Mouse (Mus musculus) urinary bladder, postnatal 36 days (tissue): ENCODE data around the gene Pomgnt2.

Experiments used
- DNase-seq, 2 experiments: peaks; one replicate each; pipeline ENCODE4 v3.0.0; 2022; ENCODE audit warnings: low spot score in 2 of 2, mixed read lengths in 1 of 2

The Pomgnt2 gene

DNA sequence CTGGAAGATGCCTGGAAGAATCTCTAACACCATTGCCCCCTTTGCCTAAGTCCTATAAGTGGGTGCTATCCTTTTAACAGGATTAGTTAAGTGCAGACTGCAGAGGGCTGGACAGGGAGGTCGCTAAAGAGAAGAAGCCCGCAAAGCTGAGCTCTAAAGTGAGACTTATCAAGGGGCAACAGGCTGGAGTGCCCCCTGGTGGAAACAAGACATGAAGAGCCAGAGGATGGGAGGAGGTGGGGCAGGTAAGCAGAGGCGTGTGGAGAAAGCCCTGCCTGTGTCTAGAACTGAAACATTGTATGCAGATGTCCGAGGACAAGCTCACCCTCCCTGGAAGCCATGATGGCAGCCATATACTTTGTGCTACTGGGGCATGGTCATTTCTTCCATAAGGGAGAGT, 16.7 kb upstream of the Pomgnt2 start:
- no peak for DNase-seq

DNA sequence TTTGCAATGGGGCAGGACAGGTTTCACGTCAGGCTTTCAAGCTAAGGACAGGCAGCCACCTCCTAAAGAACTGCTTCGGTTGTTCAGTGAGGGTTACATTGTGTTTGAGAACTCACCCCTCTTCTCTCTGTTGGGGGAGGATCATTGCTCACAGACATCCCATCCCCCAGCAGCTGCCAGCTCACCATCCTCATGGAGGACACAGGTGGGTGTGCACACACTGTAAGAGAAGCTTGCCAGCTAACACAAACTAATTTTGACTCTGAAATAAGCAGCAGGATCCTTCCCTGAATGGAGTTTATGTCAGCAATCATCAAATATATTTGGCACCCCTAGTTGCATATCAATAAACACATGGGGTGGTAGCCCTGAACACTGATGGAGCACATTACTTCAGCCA, 15.9 kb upstream of the Pomgnt2 start:
- DNase-seq, result no peak

- no peak for DNase-seq
Measured at GRCm38 (mm10) chr9:122010751-122011150, 13.8 kb upstream of the Pomgnt2 start.

DNA sequence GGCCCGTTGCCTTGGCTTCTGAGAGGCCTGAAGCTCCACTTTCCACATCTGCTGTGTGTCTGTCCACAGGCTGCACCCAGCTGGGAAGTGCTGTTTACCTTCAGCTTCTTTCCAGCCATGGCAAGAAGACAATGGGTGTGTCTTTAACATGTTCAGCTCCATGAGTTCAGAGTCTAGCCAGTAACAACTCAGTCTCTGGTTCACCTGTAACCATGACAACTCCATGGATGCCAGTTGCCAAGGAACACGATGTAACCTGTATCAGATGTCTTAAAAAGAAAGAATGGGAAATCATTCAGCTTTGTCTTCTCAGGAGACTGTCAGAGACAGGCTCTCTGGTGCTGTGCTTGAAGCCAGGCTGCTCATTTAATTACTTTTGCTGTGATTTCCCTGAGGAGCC, 12.0 kb upstream of the Pomgnt2 start:
- DNase-seq, result no peak

- DNase-seq, result peak in 1 of 2 experiments; percentile 23
Measured at GRCm38 (mm10) chr9:122006609-122007008, 9.7 kb upstream of the Pomgnt2 start.

GRCm38 (mm10) chr9:122006175-122006574, 9.3 kb upstream of the Pomgnt2 start:
- no peak for DNase-seq

- DNase-seq, result no peak
Measured at GRCm38 (mm10) chr9:121997978-121998377, 1.1 kb upstream of the Pomgnt2 start.

DNA sequence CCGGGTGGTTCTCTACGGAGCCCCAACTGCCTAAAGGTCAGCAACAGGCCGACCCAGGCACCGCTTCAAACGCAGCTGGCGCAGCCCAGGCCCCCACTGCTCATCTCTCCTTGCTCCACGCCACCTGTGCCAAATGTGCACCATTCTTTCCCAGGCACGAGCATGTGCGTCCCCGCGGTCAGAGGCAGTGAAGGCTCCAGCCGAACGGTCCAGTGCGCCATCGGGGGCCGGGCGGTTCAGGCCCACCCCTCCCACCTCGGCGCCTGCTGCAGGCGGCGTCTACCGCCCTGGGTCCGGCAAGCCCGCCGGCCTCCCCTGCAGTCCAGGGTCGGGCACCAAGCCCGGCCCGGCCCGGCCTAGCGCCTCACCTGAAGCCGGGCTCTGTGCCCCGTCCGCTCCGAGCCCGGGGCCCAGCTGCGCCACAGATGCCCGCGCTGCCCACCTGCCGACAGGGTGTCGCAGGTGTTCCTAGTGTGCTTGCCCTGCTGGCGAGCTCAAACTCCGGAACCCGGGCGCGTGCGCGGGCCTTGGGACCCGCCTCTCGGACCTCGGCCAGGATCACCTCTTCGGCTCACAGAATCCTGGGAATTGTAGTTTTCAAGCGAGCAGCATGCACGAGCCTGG, 1.3 kb downstream of the Pomgnt2 start:
- DNase-seq, result peak; percentile 81 to 85

- DNase-seq, result no peak
Measured at GRCm38 (mm10) chr9:121995077-121995476, 1.8 kb downstream of the Pomgnt2 start.

DNA sequence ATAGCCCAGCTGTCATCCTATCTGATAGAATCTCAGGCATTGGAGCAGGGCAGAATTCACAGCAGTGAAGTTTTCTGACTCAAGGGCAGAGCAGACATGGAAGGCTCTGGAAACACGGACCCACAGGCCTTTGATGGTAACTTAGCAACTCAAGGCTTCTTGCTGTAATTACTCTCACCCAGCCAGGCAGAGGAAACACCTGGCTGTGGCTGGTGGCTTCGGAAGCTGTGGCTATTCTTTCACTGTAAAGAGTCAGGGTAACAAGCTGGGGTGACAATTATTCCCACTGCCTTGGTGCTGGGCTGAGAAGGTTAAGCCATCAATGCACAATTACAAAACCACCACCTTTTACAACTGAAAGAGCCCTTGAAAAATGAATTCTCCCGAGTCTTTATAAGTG, 3.9 kb downstream of the Pomgnt2 start:
- DNase-seq, result no peak

GRCm38 (mm10) chr9:121991041-121991440, 5.9 kb downstream of the Pomgnt2 start:
- no peak for DNase-seq

DNA sequence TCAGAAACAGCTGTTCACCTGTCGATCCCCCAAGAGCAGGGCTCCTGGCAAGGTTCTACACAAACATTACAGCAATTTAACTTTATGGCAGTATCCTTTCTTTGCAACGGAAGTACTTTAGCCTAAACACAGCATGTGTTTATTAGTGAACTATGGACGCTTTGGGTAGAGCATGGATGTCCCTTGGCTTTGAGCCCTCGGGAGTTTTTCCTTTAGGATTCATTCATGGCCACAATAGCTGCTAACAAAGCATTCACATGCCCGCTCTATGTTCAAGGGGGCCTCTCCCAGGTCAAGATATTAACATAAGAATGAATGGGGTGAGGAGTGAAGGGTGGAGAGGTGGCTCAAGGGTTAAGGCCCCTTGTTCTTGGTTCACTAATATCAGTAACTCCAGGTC, 7.4 kb downstream of the Pomgnt2 start:
- DNase-seq, result no peak

- no peak for DNase-seq
Measured at GRCm38 (mm10) chr9:121988910-121989309, 8.0 kb downstream of the Pomgnt2 start.

- peak; percentile 63 to 65 for DNase-seq
Measured at GRCm38 (mm10) chr9:121984465-121985461, 12.1 kb downstream of the Pomgnt2 start.

- DNase-seq, result peak; percentile 51 to 72
Measured at GRCm38 (mm10) chr9:121983504-121983903, 13.4 kb downstream of the Pomgnt2 start.

- DNase-seq, result no peak
Measured at GRCm38 (mm10) chr9:121982665-121983064, 14.2 kb downstream of the Pomgnt2 start.

GRCm38 (mm10) chr9:121982214-121982613, 14.7 kb downstream of the Pomgnt2 start:
- no peak for DNase-seq

DNA sequence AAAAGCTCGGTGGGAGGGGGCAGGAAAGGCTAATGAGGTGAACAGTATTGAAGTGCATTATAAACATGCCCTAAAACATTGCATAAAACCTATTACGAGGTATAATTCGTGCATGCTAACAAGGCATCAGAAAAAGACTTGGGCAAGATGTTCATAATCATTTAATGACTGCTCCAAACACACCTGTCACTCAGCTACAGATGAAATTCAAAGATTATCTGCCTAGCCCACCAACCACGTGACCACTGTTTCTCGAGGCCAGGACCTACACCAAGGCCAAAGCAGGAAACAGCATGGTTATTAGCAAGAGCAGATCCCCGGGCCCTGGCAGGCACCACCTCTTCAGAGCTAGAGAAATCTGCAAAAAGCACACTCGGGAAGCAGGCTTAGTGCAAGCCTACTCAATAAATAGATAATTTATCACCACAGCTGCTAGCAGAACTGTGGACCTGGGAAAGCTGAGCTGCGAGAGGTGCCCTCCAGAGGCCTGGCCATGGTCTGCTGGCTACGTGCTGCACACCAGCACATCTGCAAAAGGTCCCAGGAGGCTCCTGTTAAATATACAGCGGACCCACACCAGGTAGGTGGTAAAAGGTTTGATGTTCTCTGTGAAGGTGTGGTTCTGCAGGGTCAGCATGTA, 15.3 kb downstream of the Pomgnt2 start:
- no peak for DNase-seq

- no peak for DNase-seq
Measured at GRCm38 (mm10) chr9:121981046-121981445, 15.9 kb downstream of the Pomgnt2 start.

DNA sequence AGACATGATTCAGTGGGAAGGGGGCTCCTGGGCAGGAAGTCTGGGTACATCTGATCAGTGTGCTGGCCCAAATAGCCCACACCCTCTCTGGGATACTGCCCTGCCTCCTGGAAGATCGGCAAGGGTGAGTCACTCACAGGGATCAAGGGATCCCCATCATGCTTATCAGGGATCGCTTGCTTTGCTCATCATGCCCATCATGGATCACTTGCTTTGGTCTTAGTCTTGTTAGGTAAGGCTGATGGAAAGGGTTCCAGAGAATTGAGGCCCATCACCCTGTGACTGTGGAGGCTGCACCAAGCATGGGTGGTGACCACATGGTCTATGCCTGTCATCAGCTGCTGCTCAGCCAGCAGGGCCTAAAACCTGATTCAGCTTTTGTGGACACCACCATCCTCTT, 21.6 kb downstream of the Pomgnt2 start:
- DNase-seq, result peak in 1 of 2 experiments; percentile 15

- peak; percentile 17 to 47 for DNase-seq
Measured at GRCm38 (mm10) chr9:121974141-121974986, 22.5 kb downstream of the Pomgnt2 start.
